Mouse (Mus musculus): ENCODE measurements around the gene Col1a1. TPM values are rescaled to one million over a fixed set of nuclear protein-coding genes. Genes with fewer than 3 reads are reported as not detected.

Gene Col1a1
- polyA plus RNA-seq (2015; fragmentation: Illumina TruSeq; extraction: RNeasy Lipid Tissue Mini Kit (QIAGEN cat#74804); ENCODE audit: low read depth, low replicate concordance): 3.3 TPM

DNA sequence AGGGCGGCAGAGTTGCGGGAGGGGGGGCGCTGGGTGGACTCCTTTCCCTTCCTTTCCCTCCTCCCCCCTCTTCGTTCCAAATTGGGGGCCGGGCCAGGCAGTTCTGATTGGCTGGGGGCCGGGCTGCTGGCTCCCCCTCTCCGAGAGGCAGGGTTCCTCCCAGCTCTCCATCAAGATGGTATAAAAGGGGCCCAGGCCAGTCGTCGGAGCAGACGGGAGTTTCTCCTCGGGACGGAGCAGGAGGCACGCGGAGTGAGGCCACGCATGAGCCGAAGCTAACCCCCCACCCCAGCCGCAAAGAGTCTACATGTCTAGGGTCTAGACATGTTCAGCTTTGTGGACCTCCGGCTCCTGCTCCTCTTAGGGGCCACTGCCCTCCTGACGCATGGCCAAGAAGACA lies at the start of gene Col1a1:
Gene Col1a1 (plus strand): TSS at position 180 of the 400 bp plus-strand sequence.

GRCm38 (mm10) chr11:94967419-94967818 lies 31.4 kb downstream of the Col1a1 start, which contains the start of gene Hils1:
Hils1 (plus strand) TSS chr11:94967593.

GRCm38 (mm10) chr11:94976199-94976598 lies 40.2 kb downstream of the Col1a1 start, which contains the start of gene Sgca:
Sgca (minus strand) TSS chr11:94976327.

DNA sequence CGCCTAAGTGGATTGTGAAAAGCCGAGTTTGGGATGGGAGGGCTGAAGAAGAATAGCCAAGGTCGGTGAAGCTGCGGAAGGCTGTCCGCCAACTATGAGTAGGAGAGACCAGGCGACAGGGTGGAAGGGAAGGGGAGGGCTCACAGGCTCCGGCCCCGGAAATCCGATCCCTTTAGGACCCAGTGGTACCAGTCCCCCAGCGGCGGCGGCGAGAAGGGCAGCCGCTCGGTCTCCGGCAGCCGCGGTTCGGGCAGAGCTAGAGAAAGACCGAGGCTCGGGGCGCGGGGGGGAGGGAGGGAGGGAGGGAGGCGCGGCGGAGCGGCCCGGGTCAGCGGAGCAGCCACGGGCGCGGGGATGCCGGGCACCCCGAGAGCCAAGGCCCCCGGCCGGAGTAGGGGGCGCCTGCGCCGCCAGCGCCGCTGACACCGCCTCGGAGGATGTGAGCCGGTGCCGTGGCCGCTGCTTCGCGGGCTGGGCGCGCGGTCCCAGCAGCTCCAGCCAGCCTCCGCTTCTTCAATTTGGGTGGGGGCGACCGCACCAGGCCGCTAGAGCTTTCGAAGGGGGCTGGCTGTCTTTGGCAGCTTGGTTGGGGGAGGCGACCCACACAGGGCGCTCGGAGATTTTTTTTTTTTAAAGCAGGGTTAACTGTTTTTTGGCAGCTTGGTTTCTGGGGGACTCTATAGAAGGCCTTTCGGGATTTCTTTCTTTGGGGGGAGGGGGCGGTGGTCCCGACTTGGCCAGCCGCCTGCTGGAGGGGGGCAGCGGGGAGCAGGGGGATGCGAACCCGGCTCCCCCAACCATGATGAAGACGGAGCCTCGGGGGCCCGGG lies 54.9 kb downstream of the Col1a1 start, which contains the start of gene Ppp1r9b:
Gene Ppp1r9b (plus strand): TSS at position 287 of the 829 bp plus-strand sequence.

Other genes with a start within 250 kb of the Col1a1 start
- gene Gm11541, start 231.7 kb upstream of the Col1a1 start, polyA plus RNA-seq (2015; fragmentation: Illumina TruSeq; extraction: RNeasy Lipid Tissue Mini Kit (QIAGEN cat#74804); ENCODE audit: low read depth, low replicate concordance): not detected
- gene Cdc34b, start 194.4 kb upstream of the Col1a1 start, polyA plus RNA-seq (2015; fragmentation: Illumina TruSeq; extraction: RNeasy Lipid Tissue Mini Kit (QIAGEN cat#74804); ENCODE audit: low read depth, low replicate concordance): not detected
- gene Tmem92, start 153.5 kb upstream of the Col1a1 start, polyA plus RNA-seq (2015; fragmentation: Illumina TruSeq; extraction: RNeasy Lipid Tissue Mini Kit (QIAGEN cat#74804); ENCODE audit: low read depth, low replicate concordance): not detected
- gene Hils1, start 31.4 kb downstream of the Col1a1 start, polyA plus RNA-seq (2015; fragmentation: Illumina TruSeq; extraction: RNeasy Lipid Tissue Mini Kit (QIAGEN cat#74804); ENCODE audit: low read depth, low replicate concordance): 0.59 TPM
- gene Sgca, start 40.1 kb downstream of the Col1a1 start, polyA plus RNA-seq (2015; fragmentation: Illumina TruSeq; extraction: RNeasy Lipid Tissue Mini Kit (QIAGEN cat#74804); ENCODE audit: low read depth, low replicate concordance): not detected
- 397 TPM for gene Ppp1r9b, start 54.8 kb downstream of the Col1a1 start, polyA plus RNA-seq (2015; fragmentation: Illumina TruSeq; extraction: RNeasy Lipid Tissue Mini Kit (QIAGEN cat#74804); ENCODE audit: low read depth, low replicate concordance)
- gene Samd14, start 73.7 kb downstream of the Col1a1 start, polyA plus RNA-seq (2015; fragmentation: Illumina TruSeq; extraction: RNeasy Lipid Tissue Mini Kit (QIAGEN cat#74804); ENCODE audit: low read depth, low replicate concordance): 25.0 TPM
- 88.5 TPM for gene Pdk2, start 105.1 kb downstream of the Col1a1 start, polyA plus RNA-seq (2015; fragmentation: Illumina TruSeq; extraction: RNeasy Lipid Tissue Mini Kit (QIAGEN cat#74804); ENCODE audit: low read depth, low replicate concordance)
- 12.3 TPM for gene Itga3, start 140.6 kb downstream of the Col1a1 start, polyA plus RNA-seq (2015; fragmentation: Illumina TruSeq; extraction: RNeasy Lipid Tissue Mini Kit (QIAGEN cat#74804); ENCODE audit: low read depth, low replicate concordance)
- gene Dlx3, start 183.9 kb downstream of the Col1a1 start, polyA plus RNA-seq (2015; fragmentation: Illumina TruSeq; extraction: RNeasy Lipid Tissue Mini Kit (QIAGEN cat#74804); ENCODE audit: low read depth, low replicate concordance): not detected
- 0.39 TPM for gene Dlx4, start 210.0 kb downstream of the Col1a1 start, polyA plus RNA-seq (2015; fragmentation: Illumina TruSeq; extraction: RNeasy Lipid Tissue Mini Kit (QIAGEN cat#74804); ENCODE audit: low read depth, low replicate concordance)